Mouse (Mus musculus) heart, postnatal 4 days (tissue): ENCODE results near the gene Hepacam. TPM values are rescaled to one million over a fixed set of nuclear protein-coding genes. Genes with fewer than 3 reads are reported as not detected.

ENCODE experiments used
- DNase-seq: peaks from one replicate; pipeline ENCODE4 v3.0.0; 2021
- total RNA-seq, 2 experiments: library from RNA; stranded (reverse); gene quantifications; 2 replicates each; pipeline ENCODE4 v1.2.3; 2021

Gene Hepacam
- total RNA-seq = not detected

GRCm38 (mm10) chr9:37367301-37368080 lies at the start of gene Hepacam:
Hepacam (plus strand) TSS chr9:37367351.
- no peak for DNase-seq

DNA sequence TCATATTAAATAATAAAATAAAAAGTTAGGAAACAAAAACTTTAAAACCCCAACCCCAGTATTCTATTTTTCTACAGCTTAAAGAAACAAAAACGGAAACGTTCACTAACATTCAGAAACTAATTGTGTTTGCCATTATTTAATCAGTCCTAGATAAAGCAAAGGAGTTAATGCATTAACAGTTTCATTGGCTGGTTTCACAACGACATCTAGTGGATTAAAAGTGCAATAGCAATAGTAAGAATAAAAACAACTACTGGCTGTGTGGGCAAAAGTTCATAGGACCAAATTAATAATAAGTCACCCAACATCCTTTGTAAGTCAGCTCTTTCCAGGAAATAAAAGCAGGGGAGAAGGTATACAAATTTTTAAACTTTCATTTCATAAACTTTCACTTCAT lies 37.7 kb upstream of the Hepacam start:
- no peak for DNase-seq

- no peak for DNase-seq
Measured at GRCm38 (mm10) chr9:37345406-37345805, 21.7 kb upstream of the Hepacam start.

GRCm38 (mm10) chr9:37347184-37347987 lies 19.8 kb upstream of the Hepacam start:
- peak; percentile 11 for DNase-seq

DNA sequence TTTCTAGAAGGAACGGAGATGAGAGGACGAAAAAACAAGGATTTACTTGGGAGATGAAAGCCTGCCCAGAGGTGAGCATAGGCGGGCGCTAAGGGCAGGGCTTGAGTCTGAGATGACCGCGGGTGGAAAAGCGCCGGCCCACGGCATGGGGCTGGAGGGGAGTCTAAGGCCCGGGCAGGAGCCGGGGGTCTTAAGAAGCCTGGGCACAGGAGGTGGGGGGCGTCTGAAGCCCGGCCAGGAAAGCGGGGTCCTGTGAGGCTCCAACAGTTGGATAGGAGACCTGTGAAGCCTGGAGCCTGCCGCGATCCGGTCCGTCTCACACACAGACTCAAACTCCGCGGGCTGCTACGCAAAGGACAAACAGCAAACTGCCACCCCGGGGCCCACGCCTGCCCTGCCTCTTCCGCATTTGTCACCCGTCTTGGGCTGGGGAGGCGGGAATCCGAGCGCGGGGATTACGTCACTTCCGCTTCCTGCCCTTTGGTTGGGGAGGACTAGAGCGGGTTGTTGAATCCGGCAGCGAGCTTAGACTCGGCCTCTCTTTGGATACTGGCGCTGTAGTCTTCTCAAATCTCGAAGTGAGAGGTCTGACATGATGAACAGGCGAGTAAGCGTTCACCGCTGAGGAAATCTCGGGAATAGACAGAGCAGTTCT lies 19.0 kb upstream of the Hepacam start, which contains the start of gene Ccdc15:
TSS of gene Ccdc15 (minus strand) at position 445 of the 655 bp plus-strand sequence.
- peak; percentile 98 for DNase-seq

- DNase-seq = no peak
Measured at GRCm38 (mm10) chr9:37349050-37349449, 18.1 kb upstream of the Hepacam start.

GRCm38 (mm10) chr9:37351266-37351665 lies 15.9 kb upstream of the Hepacam start:
- no peak for DNase-seq

DNA sequence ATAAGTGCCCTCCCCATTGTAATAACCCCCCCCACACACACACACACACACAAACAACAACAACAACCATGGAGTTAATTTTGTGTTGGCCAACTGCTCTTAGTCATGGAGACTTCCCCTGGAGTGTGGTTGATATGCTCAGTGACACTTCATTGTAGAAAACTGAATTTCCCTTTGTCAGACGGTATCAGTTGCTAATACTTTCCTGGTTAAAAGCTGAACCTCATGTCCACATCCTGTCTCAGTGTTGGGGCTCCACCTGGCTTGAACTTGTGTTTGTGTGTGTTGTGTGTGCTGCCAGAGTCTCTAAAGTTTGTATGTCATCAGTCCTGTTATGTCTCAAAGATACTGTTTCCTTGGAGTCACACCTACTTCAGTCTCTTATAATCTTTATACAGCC lies 12.7 kb upstream of the Hepacam start:
- no peak for DNase-seq

DNA sequence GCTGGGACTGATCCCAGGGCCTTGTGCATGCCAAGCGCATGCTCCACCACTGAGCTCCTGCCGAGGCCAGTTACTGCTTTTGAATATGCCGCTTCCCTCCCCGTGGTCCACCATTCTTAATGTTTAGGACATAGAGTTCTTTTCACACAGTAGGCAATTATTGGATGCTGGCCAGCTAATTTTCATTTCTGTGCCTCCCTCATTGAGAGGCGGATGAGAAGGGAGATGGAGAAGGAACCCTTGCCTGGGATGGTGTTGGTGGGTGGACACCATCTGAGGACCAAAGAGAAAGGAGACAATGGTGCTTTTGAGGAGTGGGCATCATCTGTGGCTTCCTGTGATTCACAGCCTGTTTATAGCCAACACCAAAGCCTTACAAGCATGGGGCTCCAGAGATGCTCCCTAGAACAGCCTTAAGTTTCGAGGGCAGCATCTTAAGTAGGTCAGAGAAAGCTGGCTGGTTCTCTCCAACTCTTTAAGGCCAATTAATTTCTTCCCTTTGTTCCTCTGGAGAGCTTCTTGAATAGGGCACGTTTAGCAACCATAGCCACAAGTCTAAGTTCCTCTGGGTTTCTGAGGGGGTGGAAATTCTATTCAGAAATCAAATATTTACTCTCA lies 8.3 kb upstream of the Hepacam start:
- DNase-seq = no peak

DNA sequence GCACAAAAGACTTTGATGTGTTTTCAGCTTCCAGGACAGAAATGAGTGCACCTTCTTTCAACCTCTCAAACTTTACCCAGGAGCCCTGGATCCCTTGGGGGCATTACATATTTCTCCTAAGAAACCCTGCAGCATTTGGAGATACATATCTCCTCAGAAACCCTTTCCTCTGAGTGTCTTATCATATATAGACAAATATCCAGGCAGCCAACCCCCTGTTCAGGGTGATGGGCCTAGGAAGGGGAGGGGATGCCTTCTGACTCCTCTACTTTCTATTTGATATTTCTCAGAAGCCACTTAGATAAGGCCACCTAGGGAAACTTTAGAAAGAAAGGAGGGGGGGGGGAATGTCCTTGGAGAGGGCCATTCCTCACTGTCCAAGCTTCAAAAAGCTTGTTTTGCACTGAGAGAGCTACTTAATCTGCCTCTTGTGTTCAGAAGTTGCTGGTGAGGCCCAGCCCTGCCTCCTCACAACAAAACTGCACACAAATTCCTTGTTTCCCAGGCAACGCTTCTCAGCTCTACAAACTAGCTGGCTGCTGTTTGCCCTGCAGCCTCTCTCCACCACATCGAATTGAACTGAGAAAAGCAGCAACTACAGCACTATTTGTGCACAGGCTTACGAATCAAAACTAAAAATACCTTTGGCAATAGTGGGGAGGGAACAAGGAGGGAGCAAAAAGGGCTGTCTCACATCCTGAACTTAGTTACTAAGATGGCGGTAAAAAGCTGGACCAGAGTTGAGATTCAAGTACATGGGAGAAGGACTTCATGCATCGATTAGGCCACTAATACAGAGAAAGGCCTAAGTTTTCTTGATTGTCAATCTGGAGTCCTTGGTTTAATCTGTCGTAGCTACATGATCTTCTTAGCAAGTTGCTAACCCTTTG lies 7.6 kb upstream of the Hepacam start:
- DNase-seq = peak; percentile 10

GRCm38 (mm10) chr9:37362084-37362483 lies 5.1 kb upstream of the Hepacam start:
- DNase-seq = no peak

DNA sequence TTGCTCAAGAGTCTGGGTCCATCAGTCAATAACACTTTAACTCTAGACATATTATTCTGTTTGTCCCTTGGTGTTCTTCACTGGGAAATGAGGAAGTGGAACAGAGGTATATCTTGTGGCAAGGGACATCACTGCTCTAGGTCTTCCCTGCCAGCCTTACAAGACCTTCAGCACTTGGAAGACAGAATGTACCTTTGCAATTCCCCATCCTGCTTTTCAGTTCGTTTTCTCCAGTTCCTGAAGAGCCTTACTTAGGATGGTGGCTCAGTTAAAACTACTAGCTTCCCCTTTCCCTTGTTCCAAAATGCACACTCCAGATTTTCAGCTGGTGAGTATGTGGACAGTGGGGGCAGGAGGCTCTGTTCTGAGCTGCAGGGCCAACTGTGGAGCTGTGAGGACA lies 4.3 kb upstream of the Hepacam start:
- no peak for DNase-seq

- DNase-seq = no peak
Measured at GRCm38 (mm10) chr9:37363551-37363950, 3.6 kb upstream of the Hepacam start.

GRCm38 (mm10) chr9:37364392-37364791 lies 2.8 kb upstream of the Hepacam start:
- no peak for DNase-seq

GRCm38 (mm10) chr9:37365706-37366105 lies 1.4 kb upstream of the Hepacam start:
- DNase-seq = no peak

DNA sequence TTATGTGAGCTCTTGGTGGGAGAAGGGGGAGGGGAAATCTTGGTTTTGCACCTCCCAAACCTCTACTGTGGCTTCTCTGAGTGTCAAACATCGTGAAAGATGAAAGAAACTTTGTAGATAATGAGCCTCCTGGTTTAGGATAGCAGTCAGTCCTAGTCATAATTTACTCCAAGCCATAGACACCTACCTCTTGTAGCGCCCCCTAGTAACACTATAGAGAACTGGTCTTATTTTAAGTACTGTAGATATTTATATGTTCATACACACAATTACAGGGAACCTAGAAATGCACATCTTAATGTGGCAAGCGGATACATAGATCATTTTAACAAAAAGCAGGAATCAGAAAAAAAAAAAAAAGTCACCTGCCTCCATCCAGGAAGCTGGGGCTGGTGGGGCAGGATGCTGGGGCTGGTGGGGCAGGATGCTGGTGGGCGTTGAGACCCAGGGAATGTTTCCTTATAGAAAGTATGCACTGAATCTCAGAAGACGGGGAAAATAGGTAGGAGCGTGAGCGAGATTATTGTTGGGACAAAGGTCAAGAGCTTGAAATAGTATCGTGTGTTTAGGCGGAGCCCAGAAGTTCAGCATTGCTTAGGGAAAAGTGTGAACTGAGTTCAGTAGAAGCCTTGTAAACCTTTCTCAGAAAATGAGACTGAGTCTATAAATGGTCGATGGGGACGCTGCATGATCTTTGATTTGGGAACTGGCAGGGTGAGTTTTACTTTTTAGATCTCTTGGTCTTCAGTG lies 1.1 kb downstream of the Hepacam start:
- DNase-seq = no peak

GRCm38 (mm10) chr9:37368860-37369259 lies 1.7 kb downstream of the Hepacam start:
- DNase-seq = peak; percentile 33

DNA sequence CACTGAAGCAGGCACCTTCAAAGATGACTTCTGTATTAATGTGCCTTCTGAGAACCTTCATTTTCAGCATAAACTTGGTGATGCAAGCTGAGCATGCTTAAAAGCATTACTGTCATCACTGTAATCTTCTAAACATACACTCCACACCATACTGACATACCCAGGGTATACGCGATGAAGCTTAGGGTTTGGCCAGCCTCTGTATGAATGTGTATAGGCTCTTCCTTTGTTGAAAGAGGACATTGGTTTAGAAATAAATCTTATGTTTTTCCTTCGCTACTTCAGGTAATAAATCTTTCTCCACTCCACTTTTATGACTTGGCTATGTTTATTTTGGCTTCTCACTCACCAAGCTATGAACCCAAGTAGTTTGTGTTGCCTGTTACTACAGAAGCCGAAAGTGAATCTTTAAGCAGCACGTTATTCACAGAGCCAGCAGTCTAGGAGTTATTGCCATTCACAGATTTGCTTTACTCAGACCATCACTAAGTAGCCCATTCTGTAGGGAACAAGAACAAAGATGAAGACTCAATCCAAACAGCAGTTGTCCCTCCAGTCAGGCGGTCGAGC lies 4.2 kb downstream of the Hepacam start:
- no peak for DNase-seq

- no peak for DNase-seq
Measured at GRCm38 (mm10) chr9:37375718-37376117, 8.6 kb downstream of the Hepacam start.

DNA sequence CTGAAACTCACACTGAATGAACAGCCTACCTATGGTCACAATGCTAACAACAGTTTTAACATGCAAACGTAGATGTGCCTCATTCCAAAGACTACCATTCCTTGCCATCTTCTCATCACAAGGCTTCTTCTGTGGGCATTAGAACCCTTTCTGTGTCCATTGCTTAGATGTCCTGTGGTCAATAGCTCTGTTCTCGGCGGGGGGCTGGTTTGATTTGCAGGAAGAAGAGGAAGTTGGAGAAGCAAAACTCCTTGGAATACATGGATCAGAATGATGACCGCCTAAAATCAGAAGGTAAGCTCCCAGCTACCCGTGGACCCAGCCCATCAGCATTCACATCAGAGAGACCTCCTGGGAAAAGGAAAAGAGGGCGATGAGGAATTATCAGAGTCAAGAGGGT lies 16.0 kb downstream of the Hepacam start:
- no peak for DNase-seq
